Mouse (Mus musculus) heart, embryonic 10.5 days (tissue): Measurements from ENCODE around the gene Gm11937. TPM values are rescaled to one million over a fixed set of nuclear protein-coding genes. Genes with fewer than 3 reads are reported as not detected.
"Not testable (repeated sequence)": the region's sequence is repeated elsewhere in the genome, so short reads cannot be mapped to it uniquely, and the experiment has no call there.

Experiments used
- DNase-seq: peaks from one replicate; pipeline ENCODE4 v3.0.0-alpha.2; 2017; ENCODE audit warnings: low spot score
- H3K27ac ChIP-seq: fragments of 300-500 bp; sonication (generic); 2 replicates; pipeline ENCODE4 v1.5.1; 2016; ENCODE audit warnings: mild to moderate bottlenecking
- H3K27me3 ChIP-seq: fragments of 300-500 bp; sonication (generic); 2 replicates; pipeline ENCODE4 v1.6.1; 2016; ENCODE audit warnings: mild to moderate bottlenecking; ENCODE audit not compliant: poor library complexity, insufficient read depth, severe bottlenecking
- H3K36me3 ChIP-seq: fragments of 300-500 bp; sonication (generic); 2 replicates; pipeline ENCODE4 v1.6.1; 2016; ENCODE audit warnings: mild to moderate bottlenecking, moderate library complexity
- H3K4me1 ChIP-seq: fragments of 300-500 bp; sonication (generic); 2 replicates; pipeline ENCODE4 v1.6.1; 2016; ENCODE audit warnings: mild to moderate bottlenecking
- H3K4me3 ChIP-seq: fragments of 300-500 bp; sonication (generic); 2 replicates; pipeline ENCODE4 v1.5.1; 2016; ENCODE audit warnings: mild to moderate bottlenecking, moderate library complexity
- H3K9me3 ChIP-seq: fragments of 300-500 bp; sonication (generic); 2 replicates; pipeline ENCODE4 v1.6.1; 2016; ENCODE audit warnings: mild to moderate bottlenecking, moderate library complexity
- WGBS: fragments of 180-500 bp; shearing (Covaris S2); methylation state at CpG from one replicate; pipeline ENCODE4 v1.1.7; 2016; 5-methylcytosine and 5-hydroxymethylcytosine counted together
- polyA plus RNA-seq: library from polyadenylated mRNA; unstranded; fragments of >200 nt; fragmentation: Nextera tagmentation; extraction: Ambion mirVana; gene quantifications from 2 replicates; pipeline ENCODE4 v1.2.1, GENCODE M21; 2016

The Gm11937 gene
- polyA plus RNA-seq = not detected in 2 replicates

DNA sequence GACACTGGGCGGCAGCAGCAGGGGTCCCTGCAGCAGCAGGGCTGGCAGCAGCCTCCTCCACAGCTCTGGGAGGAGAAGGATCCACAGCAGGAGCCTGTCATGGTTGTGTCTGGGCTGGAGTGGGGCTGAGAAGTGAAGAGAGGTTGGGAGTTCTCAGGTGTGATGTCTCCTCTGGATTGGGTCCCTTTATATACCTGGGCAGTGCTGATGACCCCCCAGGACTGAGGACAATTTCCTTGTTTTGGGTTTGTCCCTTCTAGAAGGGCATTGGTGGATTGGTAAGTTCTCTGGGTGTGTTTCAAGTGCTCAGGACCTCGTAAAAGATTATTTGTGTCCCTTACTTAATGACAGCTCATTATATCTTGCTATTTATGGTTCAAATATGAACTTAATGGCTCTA is at the start of gene Gm11937:
Gene Gm11937 (minus strand): TSS at position 101 of the 400 bp plus-strand sequence.
- DNase-seq, H3K4me3 ChIP-seq, H3K4me1 ChIP-seq, H3K27me3 ChIP-seq, H3K27ac ChIP-seq, H3K36me3 ChIP-seq, H3K9me3 ChIP-seq: not testable (repeated sequence)
- WGBS = 66% methylated on average over 1 of the region's 2 CpGs

DNA sequence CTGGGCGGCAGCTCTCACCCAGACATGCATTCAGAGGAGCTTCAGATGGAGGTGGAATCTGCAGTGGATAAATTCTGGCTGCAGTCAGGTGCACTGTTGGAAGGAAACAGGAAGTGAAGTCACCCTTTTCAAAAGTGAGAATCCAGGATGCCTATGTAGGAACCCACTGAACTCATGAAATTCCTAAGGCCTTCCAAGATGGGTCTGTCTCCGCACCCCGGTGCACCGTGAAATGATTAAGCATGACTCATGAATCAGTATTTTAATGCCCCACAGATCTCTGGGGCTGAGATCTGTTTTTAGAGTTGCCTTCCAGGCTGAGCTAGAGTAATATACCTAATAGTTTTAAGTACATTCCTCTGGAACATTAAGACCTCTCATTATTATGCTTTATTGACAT is 49.3 kb upstream of the Gm11937 start:
- Histone ChIP-seq H3K4me3 (no peak overlapping the region), H3K36me3 (no peaks in the 10 kb centered on the region), H3K27ac (no peak overlapping the region), H3K27me3 (no peaks in the 10 kb centered on the region), H3K9me3 (no peaks in the 10 kb centered on the region), H3K4me1 (peaks cover 3% of the 10 kb centered on the region; the same call in 1 of the 2 replicates)
- no peak for DNase-seq
- WGBS = 83% methylated on average over 4 of the region's 4 CpGs

DNA sequence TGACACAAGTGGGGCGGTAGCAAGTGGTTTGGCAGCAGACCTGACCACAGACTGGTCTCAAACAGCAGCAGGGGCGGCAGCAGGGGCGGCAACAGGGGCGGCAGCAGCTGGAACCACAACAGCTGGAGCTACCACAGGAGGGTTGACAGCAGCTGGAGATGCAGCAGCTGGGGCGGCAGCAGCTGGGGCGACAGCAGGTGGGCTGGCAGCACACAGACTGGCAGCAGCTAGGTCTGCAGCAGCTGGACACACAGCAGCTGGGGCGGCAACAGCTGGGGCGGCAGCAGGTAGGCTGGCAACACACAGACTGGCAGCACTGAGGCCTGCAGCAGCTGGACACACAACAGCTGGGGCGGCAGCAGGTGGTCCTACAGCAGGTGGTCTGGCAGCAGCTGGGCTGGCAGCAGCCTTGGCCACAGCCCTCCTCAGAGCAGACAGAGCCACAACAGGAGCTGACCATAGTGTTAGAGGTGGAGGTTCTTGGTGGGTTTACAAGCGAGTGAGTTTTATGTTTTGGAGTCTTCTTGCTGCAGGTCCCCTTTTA is 48.5 kb upstream of the Gm11937 start, which contains the start of gene Gm11563:
Gene Gm11563 (minus strand): TSS at position 494 of the 544 bp plus-strand sequence.
- H3K27ac ChIP-seq, H3K36me3 ChIP-seq, DNase-seq, H3K4me3 ChIP-seq, H3K9me3 ChIP-seq, H3K27me3 ChIP-seq, H3K4me1 ChIP-seq: not testable (repeated sequence)
- 57% methylated on average over 10 of the region's 10 CpGs for WGBS

DNA sequence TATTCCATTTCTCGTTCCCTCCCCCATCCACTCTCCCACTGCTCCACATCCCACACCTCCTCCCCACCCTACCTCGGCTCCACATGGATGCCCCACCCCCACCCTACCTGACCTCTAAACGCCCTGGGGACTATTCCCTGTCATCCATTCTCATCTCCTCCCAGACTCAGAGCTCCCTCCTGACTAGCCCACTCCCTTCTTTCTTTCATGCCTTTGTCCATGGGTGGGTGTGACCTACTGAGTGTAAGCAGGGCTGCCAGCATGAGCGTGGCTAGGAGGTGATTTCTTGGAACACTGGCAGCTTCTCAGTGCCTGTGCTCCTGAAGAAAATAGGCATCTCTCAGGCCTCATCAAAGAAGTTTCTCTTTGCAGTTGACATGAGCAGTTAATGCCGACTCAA is 47.1 kb upstream of the Gm11937 start:
- DNase-seq = no peak
- Histone ChIP-seq H3K4me1 (no peaks in the 10 kb centered on the region), H3K36me3 (no peaks in the 10 kb centered on the region), H3K27ac (no peak overlapping the region), H3K9me3 (no peaks in the 10 kb centered on the region), H3K27me3 (no peaks in the 10 kb centered on the region), H3K4me3 (no peak overlapping the region)
- WGBS = 56% methylated on average over 5 of the region's 5 CpGs

DNA sequence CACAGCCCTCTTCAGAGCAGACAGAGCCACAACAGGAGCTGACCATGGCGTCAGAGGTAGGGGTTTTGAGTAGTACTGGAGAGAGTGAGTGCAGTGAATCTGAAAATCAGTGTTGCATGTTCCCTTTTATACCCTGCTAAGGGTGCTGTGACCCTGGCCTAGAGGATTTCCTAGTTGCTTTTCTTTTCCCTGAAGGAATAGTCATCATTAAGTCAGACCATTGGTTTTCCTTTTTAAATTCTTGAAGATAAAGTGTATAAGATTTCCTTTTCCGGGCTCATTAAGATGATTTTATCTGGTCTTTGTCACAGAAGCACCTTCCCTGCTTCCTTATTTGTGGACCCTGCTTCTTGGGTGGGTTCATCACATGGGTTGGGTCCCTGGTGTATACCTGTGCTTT is 40.1 kb upstream of the Gm11937 start, which contains the start of gene Gm11555:
Gene Gm11555 (minus strand): TSS at position 101 of the 400 bp plus-strand sequence.
- no peaks in the 10 kb centered on the region for H3K27me3 ChIP-seq
- no peak within 1 kb of the TSS for H3K27ac ChIP-seq
- 68% methylated on average over 2 of the region's 2 CpGs for WGBS
- H3K9me3 ChIP-seq = no peaks in the 10 kb centered on the region
- no peak for DNase-seq
- no peaks in the 10 kb centered on the region for H3K36me3 ChIP-seq
- H3K4me3 ChIP-seq = no peak within 1 kb of the TSS
- H3K4me1 ChIP-seq = no peaks in the 10 kb centered on the region

DNA sequence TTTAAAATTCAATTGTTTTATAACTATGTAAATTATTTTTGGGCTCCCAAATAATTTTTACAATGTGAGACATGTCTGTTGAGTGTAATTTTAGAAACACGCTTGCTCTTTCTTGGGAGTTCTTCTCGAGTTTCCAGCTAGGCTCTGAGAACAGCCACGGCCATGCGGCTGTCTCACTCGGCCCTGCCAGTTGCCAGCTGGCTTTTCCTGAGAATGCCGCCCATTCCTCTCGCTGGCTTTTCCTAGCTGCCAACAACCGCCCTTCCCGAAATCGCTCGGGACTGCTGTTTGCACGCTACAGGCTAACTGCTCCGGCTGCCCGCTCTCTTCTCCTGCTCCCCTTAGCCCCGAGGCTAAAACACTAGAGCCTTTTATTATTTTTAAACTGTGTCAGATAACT is 36.5 kb upstream of the Gm11937 start:
- no peaks in the 10 kb centered on the region for H3K9me3 ChIP-seq
- DNase-seq = no peak
- no peak overlapping the region for H3K27ac ChIP-seq
- H3K4me3 ChIP-seq = no peak overlapping the region
- no peaks in the 10 kb centered on the region for H3K4me1 ChIP-seq
- WGBS = 80% methylated on average over 15 of the region's 15 CpGs
- H3K27me3 ChIP-seq = peaks cover 6% of the 10 kb centered on the region; the same call in 1 of the 2 replicates
- H3K36me3 ChIP-seq = no peaks in the 10 kb centered on the region

DNA sequence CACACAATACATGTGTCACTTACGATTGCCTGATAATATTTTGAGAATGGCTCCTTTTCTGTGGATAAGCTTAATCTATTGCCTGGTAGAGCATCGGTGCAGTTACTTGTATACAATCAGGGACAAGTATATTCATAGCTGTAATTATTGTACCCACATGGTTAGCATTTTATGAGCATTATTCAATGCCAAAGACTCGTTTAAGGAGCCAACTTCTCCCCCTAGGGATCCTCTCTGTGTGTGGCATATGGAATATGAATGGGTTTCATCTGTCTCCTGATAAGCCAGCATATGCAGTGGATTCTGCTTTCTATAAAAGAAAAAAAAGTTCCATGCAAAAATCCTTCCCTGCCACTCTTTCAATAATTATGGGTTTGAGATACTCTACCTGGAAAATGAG is 34.4 kb upstream of the Gm11937 start:
- Histone ChIP-seq H3K4me1 (no peaks in the 10 kb centered on the region), H3K4me3 (no peak overlapping the region), H3K36me3 (no peaks in the 10 kb centered on the region), H3K27me3 (peaks cover 6% of the 10 kb centered on the region; the same call in 1 of the 2 replicates), H3K9me3 (no peaks in the 10 kb centered on the region), H3K27ac (no peak overlapping the region)
- DNase-seq = no peak
- WGBS = 80% methylated on average over 3 of the region's 3 CpGs

DNA sequence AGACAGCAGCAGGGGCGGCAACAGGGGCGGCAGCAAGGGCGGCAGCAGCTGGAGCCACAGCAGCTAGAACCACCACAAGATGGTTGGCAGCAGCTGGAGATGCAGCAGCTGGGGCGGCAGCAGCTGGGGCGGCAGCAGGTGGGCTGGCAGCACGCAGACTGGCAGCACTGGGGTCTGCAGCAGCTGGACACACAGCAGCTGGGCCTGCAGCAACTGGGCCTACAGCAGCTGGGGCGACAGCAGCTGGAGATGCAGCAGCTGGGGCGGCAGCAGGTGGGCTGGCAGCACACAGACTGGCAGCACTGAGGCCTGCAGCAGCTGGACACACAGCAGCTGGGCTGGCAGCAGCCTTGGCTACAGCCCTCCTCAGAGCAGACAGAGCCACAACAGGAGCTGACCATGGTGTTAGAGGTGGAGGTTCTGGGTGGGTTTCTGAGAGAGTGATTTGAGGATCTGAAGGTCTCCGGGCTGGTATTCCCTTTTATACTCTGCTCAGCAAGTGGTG is 33.7 kb upstream of the Gm11937 start, which contains the start of gene Krtap4-7:
Gene Krtap4-7 (minus strand): TSS at position 455 of the 505 bp plus-strand sequence.
- not testable (repeated sequence) for H3K4me1 ChIP-seq, H3K36me3 ChIP-seq, H3K27me3 ChIP-seq, H3K9me3 ChIP-seq, DNase-seq, H3K27ac ChIP-seq, H3K4me3 ChIP-seq
- 79% methylated on average over 9 of the region's 9 CpGs for WGBS

DNA sequence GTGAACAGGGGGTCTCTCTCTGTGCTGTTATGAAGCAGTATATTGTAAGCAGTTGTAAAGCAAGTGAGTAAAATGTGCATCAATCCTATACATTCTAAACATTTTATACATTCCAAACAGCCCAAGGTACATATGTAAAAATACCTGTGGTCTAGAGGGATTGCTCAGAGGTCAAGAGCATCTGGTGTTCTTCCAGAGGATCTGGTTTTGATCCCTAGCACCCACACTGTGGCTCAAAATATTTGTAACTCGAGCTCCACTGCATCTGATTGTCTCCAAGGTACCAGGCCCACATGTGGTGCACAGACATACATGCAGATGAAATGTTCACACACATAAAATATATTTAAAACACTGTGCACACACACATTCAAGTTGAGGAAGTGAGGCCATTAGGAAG is 30.9 kb upstream of the Gm11937 start:
- Histone ChIP-seq H3K27ac (no peak overlapping the region), H3K4me3 (no peak overlapping the region), H3K27me3 (peaks cover 6% of the 10 kb centered on the region; the same call in 1 of the 2 replicates), H3K36me3 (no peaks in the 10 kb centered on the region), H3K4me1 (no peaks in the 10 kb centered on the region), H3K9me3 (no peaks in the 10 kb centered on the region)
- WGBS = 30% methylated on average over 1 of the region's 1 CpGs
- no peak for DNase-seq

DNA sequence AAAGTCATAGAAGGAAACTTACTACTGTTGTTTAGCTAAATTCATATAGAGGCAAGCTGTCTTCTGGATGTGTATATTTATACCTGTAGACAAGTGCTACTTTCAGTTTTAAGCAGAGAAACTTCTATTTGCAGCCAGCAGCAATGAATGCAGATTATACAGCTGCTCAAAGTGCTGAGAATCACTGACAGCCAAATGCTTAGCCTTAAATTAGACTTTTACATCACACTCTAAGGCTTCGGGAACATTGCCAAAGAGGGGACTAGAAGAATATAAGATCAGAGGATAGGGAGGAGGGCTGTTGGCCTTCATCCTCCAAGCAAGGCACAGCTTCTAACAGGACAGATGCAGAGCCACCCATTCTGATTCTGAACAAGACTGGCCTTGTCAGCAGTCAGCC is 27.1 kb upstream of the Gm11937 start:
- H3K9me3 ChIP-seq = no peaks in the 10 kb centered on the region
- H3K27ac ChIP-seq = no peak overlapping the region
- H3K4me1 ChIP-seq = peaks cover 4% of the 10 kb centered on the region; the same call in 1 of the 2 replicates
- no peak overlapping the region for H3K4me3 ChIP-seq
- WGBS = 79% methylated on average over 1 of the region's 1 CpGs
- H3K36me3 ChIP-seq = no peaks in the 10 kb centered on the region
- DNase-seq = no peak
- H3K27me3 ChIP-seq = peaks cover 7% of the 10 kb centered on the region; the same call in 1 of the 2 replicates

DNA sequence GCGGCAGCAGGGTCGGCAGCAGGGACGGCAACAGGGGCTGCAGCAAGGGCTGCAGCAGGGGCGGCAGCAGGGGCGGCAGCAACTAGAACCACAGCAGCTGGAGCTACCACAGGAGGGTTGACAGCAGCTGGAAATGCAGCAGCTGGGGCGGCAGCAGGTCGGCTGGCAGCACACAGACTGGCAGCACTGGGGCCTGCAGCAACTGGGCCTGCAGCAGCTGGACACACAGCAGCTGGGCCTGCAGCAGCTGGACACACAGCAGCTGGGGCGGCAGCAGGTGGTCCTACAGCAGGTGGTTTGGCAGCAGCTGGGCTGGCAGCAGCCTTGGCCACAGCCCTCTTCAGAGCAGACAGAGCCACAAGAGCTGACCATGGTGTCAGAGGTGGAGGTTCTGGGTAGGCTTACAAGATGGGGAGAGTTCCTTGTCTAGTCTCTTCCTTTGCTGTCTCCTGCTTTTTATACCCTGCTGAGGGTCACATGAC is 24.7 kb upstream of the Gm11937 start, which contains the start of gene Krtap4-2:
Gene Krtap4-2 (minus strand): TSS at position 432 of the 482 bp plus-strand sequence.
- no peak for DNase-seq
- Histone ChIP-seq H3K27me3 (peaks cover 7% of the 10 kb centered on the region; the same call in 1 of the 2 replicates), H3K36me3 (no peaks in the 10 kb centered on the region), H3K4me1 (peaks cover 4% of the 10 kb centered on the region; the same call in 1 of the 2 replicates), H3K4me3 (no peak within 1 kb of the TSS), H3K9me3 (no peaks in the 10 kb centered on the region), H3K27ac (no peak within 1 kb of the TSS)
- 37% methylated on average over 8 of the region's 8 CpGs for WGBS

DNA sequence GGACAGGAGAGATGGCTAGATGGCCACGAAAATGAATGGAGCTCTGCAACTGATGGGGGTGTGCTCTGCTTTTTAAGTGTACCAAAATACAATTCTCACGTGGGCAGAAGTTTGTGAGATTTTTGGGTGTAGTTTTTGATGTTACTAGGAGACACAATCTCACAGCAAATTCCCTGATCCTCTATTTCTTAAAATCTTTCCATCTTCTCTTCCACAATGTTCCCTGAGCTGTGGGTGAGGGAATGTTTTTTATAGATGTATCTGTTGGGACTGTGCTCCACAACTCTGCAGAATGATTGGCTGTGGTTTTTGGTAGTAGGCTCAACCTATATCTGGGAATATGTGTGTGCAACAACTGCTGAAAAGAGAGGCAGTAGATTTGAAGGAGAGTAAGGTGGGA is 23.3 kb upstream of the Gm11937 start:
- Histone ChIP-seq H3K4me3 (no peak overlapping the region), H3K4me1 (peaks cover 4% of the 10 kb centered on the region; the same call in 1 of the 2 replicates), H3K36me3 (no peaks in the 10 kb centered on the region), H3K27me3 (peaks cover 7% of the 10 kb centered on the region; the same call in 1 of the 2 replicates), H3K27ac (no peak overlapping the region), H3K9me3 (no peaks in the 10 kb centered on the region)
- WGBS = 71% methylated on average over 2 of the region's 2 CpGs
- DNase-seq = no peak

DNA sequence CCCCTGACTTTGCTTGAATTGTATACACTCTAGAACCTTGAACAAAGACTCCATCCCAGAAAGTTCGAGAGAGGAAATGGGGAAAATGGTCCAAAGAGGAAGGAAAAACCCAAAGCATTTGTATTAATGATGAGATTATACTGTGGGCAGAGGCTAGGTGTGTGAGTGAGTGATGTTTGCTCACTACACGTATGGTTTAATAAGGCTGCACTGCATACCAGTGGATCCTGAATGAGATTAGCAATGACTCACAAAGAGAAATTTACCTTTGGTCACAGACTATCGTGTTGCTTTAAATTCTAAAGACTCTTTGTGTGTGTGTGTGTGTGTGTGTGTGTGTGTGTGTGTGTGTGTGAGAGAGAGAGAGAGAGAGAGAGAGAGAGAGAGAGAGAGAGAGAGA is 20.9 kb upstream of the Gm11937 start:
- no peak overlapping the region for H3K4me3 ChIP-seq
- WGBS = 73% methylated on average over 3 of the region's 3 CpGs
- H3K4me1 ChIP-seq = peaks cover 4% of the 10 kb centered on the region; the same call in 1 of the 2 replicates
- H3K27ac ChIP-seq = no peak overlapping the region
- H3K36me3 ChIP-seq = no peaks in the 10 kb centered on the region
- peaks cover 7% of the 10 kb centered on the region for H3K27me3 ChIP-seq
- DNase-seq = no peak
- no peaks in the 10 kb centered on the region for H3K9me3 ChIP-seq
